Mouse (Mus musculus) embryo, embryonic 10.5 days (tissue): Measurements from ENCODE around the gene Gm11034.

ENCODE experiments used
- DNase-seq: peaks from one replicate; pipeline ENCODE4 v3.0.0-alpha.2; 2015; ENCODE audit warnings: low spot score

Gm11034 gene

GRCm38 (mm10) chr8:72210710-72211109 is 2.7 kb downstream of the Gm11034 start:
- no peak for DNase-seq

- no peak for DNase-seq
Measured at GRCm38 (mm10) chr8:72210222-72210621, 3.2 kb downstream of the Gm11034 start.

GRCm38 (mm10) chr8:72208582-72208981 is 4.9 kb downstream of the Gm11034 start:
- no peak for DNase-seq

- no peak for DNase-seq
Measured at GRCm38 (mm10) chr8:72197997-72198396, 15.4 kb downstream of the Gm11034 start.

- DNase-seq: no peak
Measured at GRCm38 (mm10) chr8:72192065-72192464, 21.4 kb downstream of the Gm11034 start.

- DNase-seq: no peak
Measured at GRCm38 (mm10) chr8:72190215-72190539, 23.3 kb downstream of the Gm11034 start.

- DNase-seq: no peak
Measured at GRCm38 (mm10) chr8:72189417-72190214, 23.8 kb downstream of the Gm11034 start, which contains the start of gene Hsh2d. Gene Hsh2d, plus strand, starts transcription at chr8:72189638.

GRCm38 (mm10) chr8:72187793-72188331 is 25.6 kb downstream of the Gm11034 start:
- no peak for DNase-seq

GRCm38 (mm10) chr8:72183554-72184202 is 29.8 kb downstream of the Gm11034 start:
- DNase-seq: no peak

- DNase-seq: peak; percentile 81
Measured at GRCm38 (mm10) chr8:72177346-72177925, 36.0 kb downstream of the Gm11034 start.

- DNase-seq: no peak
Measured at GRCm38 (mm10) chr8:72169681-72170249, 43.7 kb downstream of the Gm11034 start.

GRCm38 (mm10) chr8:72169098-72169668 is 44.3 kb downstream of the Gm11034 start:
- DNase-seq: no peak
